Mouse (Mus musculus) brain, adult 10 weeks (tissue): ENCODE measurements around the gene Sstr3. TPM values are rescaled to one million over a fixed set of nuclear protein-coding genes. Genes with fewer than 3 reads are reported as not detected.

Experiments used
- polyA plus RNA-seq: library from polyadenylated mRNA; stranded (reverse); fragments of 350-450 nt; fragmentation: Illumina TruSeq; extraction: RNeasy Lipid Tissue Mini Kit (QIAGEN cat#74804); gene quantifications from one replicate; pipeline ENCODE4 v1.2.3, GENCODE M21; 2015; ENCODE audit warnings: low read depth, low replicate concordance

Sstr3 gene
- polyA plus RNA-seq = 14.2 TPM

GRCm38 (mm10) chr15:78544561-78545001, at the start of gene Sstr3:
Gene Sstr3 (minus strand): TSS chr15:78544685.

GRCm38 (mm10) chr15:78572658-78573397, 28.3 kb upstream of the Sstr3 start, which contains the start of gene Rac2:
Gene Rac2 (minus strand): TSS chr15:78572783.

GRCm38 (mm10) chr15:78530671-78531450, 13.6 kb downstream of the Sstr3 start, which contains the start of gene C1qtnf6:
Gene C1qtnf6 (minus strand): TSS chr15:78531416.

GRCm38 (mm10) chr15:78494968-78495406, 49.5 kb downstream of the Sstr3 start, which contains the start of gene Il2rb:
Gene Il2rb (minus strand): TSS chr15:78495271.

Other genes starting within 250 kb of the Sstr3 start
- gene Csf2rb2, start 239.0 kb downstream of the Sstr3 start, polyA plus RNA-seq = 0.45 TPM
- gene Csf2rb, start 218.9 kb downstream of the Sstr3 start, polyA plus RNA-seq = 1.6 TPM
- gene Tex33, start 148.8 kb downstream of the Sstr3 start, polyA plus RNA-seq = not detected
- gene Tst, start 138.8 kb downstream of the Sstr3 start, polyA plus RNA-seq = 61.4 TPM
- 54.0 TPM for gene Mpst, start 138.3 kb downstream of the Sstr3 start, polyA plus RNA-seq
- 323 TPM for gene Kctd17, start 116.1 kb downstream of the Sstr3 start, polyA plus RNA-seq
- 1.2 TPM for gene Tmprss6, start 76.1 kb downstream of the Sstr3 start, polyA plus RNA-seq
- 0.19 TPM for gene Il2rb, start 49.4 kb downstream of the Sstr3 start, polyA plus RNA-seq
- gene C1qtnf6, start 13.3 kb downstream of the Sstr3 start, polyA plus RNA-seq = 2.5 TPM
- 2.7 TPM for gene Rac2, start 28.1 kb upstream of the Sstr3 start, polyA plus RNA-seq
- 13.0 TPM for gene Cyth4, start 52.4 kb upstream of the Sstr3 start, polyA plus RNA-seq
- 49.3 TPM for gene Elfn2, start 174.1 kb upstream of the Sstr3 start, polyA plus RNA-seq
- 3.7 TPM for gene Mfng, start 228.8 kb upstream of the Sstr3 start, polyA plus RNA-seq